Mouse (Mus musculus): ENCODE measurements at regions not wholly inside any gene's neighbourhood (a gene's known extent, or its start where the extent isn't known, plus 50 kb on each side); places are given as distances from the start of the nearest gene placed in this dataset.

DNA sequence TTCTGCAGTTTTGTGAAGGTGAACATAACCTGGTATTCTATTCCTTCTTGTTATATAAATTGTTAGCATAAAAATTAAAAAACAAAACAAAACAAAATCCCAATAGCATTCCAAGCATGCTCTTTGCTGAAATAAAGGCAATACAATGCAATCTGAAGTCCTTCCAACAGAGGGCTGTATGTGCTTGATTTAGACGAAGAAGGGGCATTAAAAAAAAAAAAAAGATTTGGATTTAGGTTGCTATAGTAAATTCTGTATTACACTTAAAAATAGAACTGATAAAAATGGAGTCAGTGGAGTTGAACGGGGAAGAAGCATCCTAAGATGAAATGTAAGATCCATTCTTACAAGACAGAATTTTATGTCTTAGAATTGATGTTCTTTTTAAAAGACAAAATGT lies 810.6 kb upstream of the Gm5150 start:
- DNase-seq (ENCODE audit: low spot score in 2 of 2) = no peak

DNA sequence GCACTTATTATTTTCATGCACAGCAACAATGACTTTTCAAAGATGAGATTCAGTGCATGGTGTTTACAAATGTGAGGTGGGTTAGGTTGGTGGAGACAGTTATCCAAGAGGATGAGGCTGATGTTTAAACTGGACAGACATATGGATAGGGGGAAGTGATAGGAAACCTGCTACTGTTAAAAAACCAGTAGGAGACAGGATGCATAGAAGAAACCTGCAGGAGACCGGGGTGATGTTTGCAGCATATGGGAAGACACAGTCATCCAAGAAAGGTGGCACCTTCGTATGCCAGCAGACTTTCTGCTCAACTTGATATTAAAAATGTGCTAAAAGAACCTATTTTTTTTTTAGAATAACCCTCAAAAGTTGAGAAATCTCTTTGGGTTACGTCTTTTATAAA lies 809.9 kb upstream of the Gm5150 start:
- no peak for DNase-seq (ENCODE audit: low spot score in 2 of 2)

DNA sequence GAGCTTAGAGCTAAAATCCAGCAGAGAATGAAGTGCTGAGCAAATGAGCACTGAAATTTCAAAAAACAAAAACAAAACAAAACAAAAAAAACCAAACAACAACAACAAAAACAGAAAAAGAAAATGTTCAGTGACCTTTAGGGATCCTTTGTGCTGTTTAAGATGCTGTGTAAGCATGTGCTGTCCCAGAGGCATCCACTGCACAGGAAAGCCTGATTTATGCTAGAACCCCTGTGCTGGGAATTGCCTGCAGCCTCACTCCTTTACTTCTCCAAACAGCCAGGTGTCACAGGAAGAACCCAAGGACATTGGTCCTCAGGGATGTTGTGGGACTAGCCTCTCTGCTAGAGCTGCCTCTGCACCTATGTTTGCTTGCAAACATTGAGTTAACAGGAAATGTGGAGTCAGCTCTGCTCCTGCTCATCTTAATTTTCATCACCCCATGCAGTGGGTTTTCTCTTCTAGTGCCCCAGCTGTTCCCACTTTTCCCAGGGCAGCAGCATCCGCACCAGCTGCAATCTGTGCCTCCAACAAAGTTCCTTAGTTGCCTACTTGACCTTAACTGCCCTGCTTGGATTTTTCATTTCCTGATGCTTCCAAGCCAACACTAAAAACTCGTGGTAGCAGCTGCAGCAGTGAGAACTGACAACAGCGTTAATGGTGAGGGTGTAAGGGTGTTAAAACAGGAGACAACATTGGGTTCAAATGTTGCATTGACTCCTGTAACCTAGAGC lies 804.8 kb upstream of the Gm5150 start:
- DNase-seq (ENCODE audit: low spot score in 2 of 2) = no peak

DNA sequence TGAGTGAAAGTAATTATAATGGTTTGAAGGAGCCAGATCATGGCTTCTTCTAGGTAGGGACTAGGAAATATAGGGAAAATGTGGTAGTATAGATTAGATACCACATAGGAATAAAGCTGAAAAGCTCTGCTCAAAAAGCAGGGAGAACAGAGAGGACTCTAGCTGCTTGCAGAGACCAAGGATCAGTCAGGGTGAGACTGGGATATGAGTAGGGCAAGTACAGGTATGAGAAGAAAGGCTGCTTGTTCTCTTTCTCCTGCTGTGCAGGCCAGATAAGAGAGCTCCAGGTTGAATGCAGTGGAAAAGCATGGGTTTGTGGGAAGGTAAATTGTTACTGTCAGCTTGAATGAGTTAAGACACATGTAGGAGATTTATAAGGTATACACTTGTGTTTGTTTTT lies 797.4 kb upstream of the Gm5150 start:
- no peak for DNase-seq (ENCODE audit: low spot score in 2 of 2)

Data from right cerebral cortex, postnatal 36 days (tissue).